Mouse (Mus musculus) gastrocnemius, postnatal 4 days (tissue): ENCODE data around the gene Zfp605. TPM values are rescaled to one million over a fixed set of nuclear protein-coding genes. Genes with fewer than 3 reads are reported as not detected.
"Not testable (repeated sequence)": the region's sequence is repeated elsewhere in the genome, so short reads cannot be mapped to it uniquely, and the experiment has no call there.

Experiments used
- DNase-seq, 2 experiments: peaks; one replicate each; pipeline ENCODE4 v3.0.0; 2021 to 2022; ENCODE audit warnings: low spot score in 2 of 2, mixed read lengths in 2 of 2
- total RNA-seq, 2 experiments: library from RNA; stranded (reverse); gene quantifications; 2 replicates each; pipeline ENCODE4 v1.2.3; 2021

Zfp605 gene
- total RNA-seq, 2 experiments from 2014 or later: 2.9 to 4.1 TPM

DNA sequence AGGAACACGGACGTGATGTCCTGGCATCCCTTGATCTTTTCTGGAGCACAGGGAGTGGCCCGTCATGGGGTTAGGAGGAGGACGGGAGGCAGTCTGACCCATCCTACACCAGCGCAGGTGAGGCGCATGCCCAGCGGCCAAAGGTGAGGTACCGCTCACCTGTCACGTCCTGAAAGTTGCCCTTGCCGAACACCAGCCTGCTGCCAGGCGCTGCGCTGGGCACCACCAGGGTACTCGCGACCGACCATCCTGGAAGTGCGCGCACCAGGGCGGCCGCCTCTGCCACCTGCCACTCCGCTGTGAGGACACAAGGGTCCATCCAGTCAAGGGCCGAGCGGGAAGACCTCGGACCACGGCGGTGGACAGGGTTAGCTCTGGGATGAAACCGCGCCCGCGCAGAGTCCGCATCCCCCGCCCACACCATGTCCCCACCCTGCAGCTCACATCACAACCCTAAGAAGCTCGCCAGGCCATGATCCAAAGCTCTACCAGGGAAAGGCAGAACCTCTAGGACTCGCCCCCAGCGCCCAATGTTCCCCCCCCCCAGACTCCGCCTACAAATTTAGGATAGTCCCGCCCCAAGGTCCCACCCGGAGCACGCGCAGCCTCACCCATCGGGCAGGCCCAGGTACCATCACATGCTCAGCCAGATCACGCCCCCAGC lies 2.9 kb upstream of the Zfp605 start:
- peak; percentile 27 to 57 for DNase-seq

DNA sequence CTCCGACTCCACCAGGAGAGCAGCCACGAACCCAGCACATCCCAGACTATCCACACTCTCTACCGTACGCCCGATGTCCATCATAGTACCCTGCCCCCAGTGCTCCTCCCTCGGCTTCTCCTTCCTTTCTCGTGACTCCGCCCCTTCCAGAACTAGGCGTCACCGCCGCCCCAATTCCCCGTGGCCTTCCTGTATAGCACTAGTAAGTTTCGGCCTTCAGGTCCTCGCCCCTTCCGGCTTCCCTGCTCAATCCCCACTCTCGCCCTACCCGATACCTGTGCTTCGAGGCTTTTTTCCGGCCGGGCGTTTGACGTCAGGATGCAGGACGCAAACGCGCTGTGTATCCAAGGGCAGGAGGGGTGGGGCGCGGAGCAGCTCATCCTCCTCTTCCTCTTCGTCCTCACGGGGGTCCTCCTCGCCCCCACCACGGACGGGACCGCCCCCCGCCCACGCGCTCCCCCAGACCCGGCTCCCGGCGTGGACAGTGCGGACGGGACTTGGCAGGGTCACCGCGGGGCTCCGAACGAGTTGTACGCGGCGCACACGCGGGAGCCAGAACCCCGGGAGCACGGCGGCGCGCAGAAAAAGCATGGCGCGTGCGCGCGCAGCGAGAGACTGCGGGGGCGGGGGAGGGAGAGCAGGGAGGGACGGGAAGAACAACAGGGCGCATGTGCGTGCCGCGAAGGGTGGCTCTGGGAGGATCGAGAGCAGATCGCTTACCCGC lies 2.1 kb upstream of the Zfp605 start, which contains the start of gene Gtpbp6:
Gene Gtpbp6 (minus strand): TSS at position 617 of the 724 bp plus-strand sequence.
- peak; percentile 91 to 97 for DNase-seq

DNA sequence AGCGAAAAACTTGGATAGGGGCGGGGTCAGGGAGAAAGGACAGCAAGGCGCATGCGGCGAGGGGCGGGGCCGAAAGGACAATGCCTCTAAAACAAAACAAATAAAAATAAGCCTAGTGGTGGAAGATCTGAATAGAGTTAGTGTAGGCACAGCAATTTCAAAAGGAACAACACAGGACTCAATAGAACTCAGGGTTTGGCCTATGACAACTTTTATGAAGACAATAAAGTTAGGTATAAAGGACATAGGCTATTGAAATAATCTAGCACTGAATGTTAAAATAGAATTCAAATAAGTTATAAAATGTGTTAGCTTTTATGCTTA lies 1.6 kb upstream of the Zfp605 start:
- DNase-seq: no peak

DNA sequence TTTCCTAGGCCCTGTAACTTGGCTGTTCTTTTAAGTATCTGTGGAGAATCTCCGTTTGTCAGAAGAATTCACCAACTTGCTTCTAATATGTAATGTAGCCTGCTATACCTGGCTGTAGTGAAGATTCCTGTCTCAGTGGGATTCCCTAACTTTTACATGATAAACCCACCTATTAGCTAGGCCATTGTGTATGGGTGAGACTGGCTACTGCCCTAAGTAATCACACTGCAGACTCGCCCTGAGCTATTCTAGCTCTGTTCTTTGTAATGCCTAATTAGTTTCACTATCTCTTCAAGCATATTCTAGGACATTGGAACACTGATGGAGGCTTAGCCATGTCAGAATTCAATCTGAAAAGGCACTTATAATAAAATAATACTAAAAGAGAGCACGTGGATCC lies 12.5 kb downstream of the Zfp605 start:
- DNase-seq: not testable (repeated sequence)

DNA sequence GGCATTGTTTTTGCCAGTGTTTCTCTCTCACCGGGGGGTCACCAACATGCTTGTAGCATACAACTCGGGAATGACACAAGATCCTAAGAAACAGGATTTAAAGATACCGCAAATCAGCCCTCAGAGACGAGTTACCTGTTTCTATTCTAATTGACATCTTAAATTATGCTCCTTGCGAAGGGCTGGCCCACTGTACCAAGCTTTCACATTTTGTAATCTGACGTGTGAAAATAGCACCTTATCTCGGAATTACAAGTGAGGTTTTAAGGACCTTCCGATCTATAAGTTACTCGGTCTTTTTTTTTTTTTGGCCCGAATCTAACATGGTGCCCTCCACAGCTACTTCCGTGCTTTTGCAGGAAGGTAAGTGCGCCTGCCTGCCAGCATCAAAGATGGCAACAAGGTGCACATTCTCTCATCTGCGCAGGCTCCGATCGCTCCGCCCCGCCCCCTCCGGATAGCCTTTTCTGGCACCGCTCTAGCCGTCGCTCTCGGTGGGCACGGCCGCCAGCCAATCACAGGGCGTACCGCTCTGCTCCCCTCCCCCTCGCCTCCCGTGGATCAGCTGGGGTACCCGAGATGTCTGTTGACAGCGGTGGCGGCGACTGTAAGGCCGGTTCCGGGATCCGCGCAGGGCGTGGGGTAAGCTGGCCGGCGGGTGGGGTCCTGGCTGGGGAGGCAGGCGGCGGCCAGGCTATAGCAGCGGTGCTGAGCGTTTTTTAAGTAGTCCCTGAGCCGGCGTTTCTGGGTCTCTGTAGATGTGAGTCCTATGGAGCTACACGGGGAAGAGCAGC lies 25.6 kb downstream of the Zfp605 start, which contains the start of gene Chfr:
Gene Chfr (plus strand): TSS at position 550 of the 794 bp plus-strand sequence.
- peak; percentile 95 to 98 for DNase-seq

DNA sequence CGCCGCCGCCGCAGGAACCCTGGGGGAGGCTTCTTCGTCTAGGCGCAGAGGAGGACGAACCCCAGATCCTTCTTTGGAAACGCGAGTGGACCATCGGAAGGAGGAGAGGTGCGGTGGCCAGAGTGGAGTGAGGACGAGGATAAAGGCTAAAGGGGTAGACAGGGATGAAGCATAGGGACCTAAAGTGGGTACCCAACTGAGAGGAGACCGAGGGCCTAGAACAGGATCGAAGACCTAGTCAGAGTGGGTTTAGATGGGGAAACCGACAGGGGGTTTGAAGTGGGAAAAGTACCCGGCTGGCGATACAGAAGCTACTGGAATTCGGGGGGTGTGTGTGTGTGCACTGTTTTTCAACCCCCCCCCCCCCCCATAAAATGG lies 26.2 kb downstream of the Zfp605 start:
- DNase-seq: no peak

GRCm38 (mm10) chr5:110137816-110138215 lies 27.9 kb downstream of the Zfp605 start:
- no peak for DNase-seq

DNA sequence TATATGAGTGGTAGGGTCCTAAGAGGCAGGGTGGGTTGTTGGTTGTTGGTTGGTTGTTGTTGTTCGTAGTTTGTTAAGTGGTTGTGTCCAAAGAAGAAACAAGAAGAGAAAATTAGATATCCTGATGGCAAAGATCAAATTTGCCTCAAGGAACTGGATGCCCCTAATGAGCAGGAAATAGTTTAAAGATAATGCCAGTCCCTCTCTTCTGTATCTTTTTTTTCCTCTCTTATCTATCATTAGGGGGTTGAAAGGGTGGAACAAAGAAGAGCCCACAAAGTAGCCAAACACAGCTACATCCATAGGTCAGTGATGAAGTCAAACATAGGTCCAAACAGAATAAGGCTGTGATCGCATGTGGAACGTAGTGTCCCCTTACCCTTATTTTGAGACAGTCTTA lies 29.4 kb downstream of the Zfp605 start:
- no peak for DNase-seq

- DNase-seq: no peak
These were observed 30.5 kb downstream of the Zfp605 start for GRCm38 (mm10) chr5:110140424-110140823.

- peak in 1 of 2 experiments; percentile 14 for DNase-seq
These were observed 32.4 kb downstream of the Zfp605 start for GRCm38 (mm10) chr5:110142309-110142708.

- DNase-seq: no peak
These were observed 33.1 kb downstream of the Zfp605 start for GRCm38 (mm10) chr5:110143007-110143406.

DNA sequence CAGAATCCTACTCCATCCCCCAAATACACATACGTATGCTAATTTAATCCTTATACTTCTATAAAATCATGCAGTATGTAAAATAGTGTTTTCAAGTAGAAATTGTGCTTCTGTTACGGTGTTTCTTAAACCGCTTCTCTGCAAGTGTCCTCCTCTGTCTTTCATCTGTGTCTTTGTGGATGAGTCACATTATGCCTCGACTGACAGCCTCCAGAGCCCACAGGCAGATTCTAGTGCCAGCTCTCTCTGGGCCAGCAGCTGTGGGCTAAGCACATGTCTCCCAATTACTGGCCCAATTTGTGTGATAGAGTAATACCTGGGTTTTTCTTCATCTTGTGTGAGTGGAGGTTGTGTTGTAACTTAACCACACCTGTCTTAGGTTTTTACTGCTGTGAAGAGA lies 59.5 kb downstream of the Zfp605 start:
- no peak for DNase-seq

GRCm38 (mm10) chr5:110176362-110177020 lies 66.6 kb downstream of the Zfp605 start, which contains the start of gene Golga3:
TSS of gene Golga3 (plus strand) at chr5:110176701.
- DNase-seq: peak; percentile 87 to 94

DNA sequence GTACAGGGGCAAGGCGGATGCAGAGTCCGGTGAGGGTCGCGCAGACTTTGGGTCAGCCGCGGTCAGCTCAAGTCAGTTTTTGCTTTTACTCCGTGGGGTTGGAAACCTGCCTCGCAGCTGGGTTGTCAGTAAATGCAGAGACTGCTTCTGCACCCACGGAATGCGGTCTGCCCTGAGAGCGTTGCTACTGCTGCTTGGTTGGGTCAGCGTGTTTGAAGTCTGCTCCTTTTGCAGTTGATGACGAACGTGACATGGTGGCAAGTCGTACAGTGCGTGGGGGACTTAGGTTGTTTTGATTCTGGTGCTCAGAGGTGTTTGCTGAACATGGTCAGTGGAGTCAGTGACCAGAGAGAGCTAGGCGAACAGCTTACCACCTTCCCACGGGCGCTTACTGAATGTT lies 67.1 kb downstream of the Zfp605 start:
- no peak for DNase-seq

- DNase-seq: no peak
These were observed 68.7 kb downstream of the Zfp605 start for GRCm38 (mm10) chr5:110178628-110179027.

Other genes with a start within 250 kb of the Zfp605 start
- gene Gm15446, start 186.7 kb upstream of the Zfp605 start, total RNA-seq: 1 to 10 TPM; 6.1 to 6.3 TPM
- 10 to 100 TPM; 10.8 to 14.7 TPM for gene Zfp932, start 113.6 kb upstream of the Zfp605 start, total RNA-seq
- gene Gm17655, start 37.6 kb upstream of the Zfp605 start, total RNA-seq: 1 to 10 TPM; 2.8 to 3.9 TPM
- under 1 TPM; 0.23 to 0.29 TPM for gene Gm35315, start 15.7 kb upstream of the Zfp605 start, total RNA-seq
- gene Plcxd1, start 10.1 kb upstream of the Zfp605 start, total RNA-seq: not detected
- 10 to 100 TPM; 24.5 to 29.1 TPM for gene Gtpbp6, start 1.9 kb upstream of the Zfp605 start, total RNA-seq
- gene Chfr, start 25.8 kb downstream of the Zfp605 start, total RNA-seq: 10 to 100 TPM; 24.8 to 27.6 TPM
- 10 to 100 TPM; 43.8 to 46.8 TPM for gene Golga3, start 66.6 kb downstream of the Zfp605 start, total RNA-seq
- gene Ankle2, start 120.9 kb downstream of the Zfp605 start, total RNA-seq: 10 to 100 TPM; 35.1 to 40.3 TPM
- gene Pgam5, start 159.8 kb downstream of the Zfp605 start, total RNA-seq: 10 to 100 TPM; 25.1 to 29.8 TPM
- gene Pxmp2, start 176.1 kb downstream of the Zfp605 start, total RNA-seq: 10 to 100 TPM; 22.4 to 23.5 TPM
- gene Pole, start 176.2 kb downstream of the Zfp605 start, total RNA-seq: 10 to 100 TPM; 14.3 to 15.0 TPM
- gene P2rx2, start 233.1 kb downstream of the Zfp605 start, total RNA-seq: not detected
- gene Lrcol1, start 234.6 kb downstream of the Zfp605 start, total RNA-seq: not detected